Mouse (Mus musculus): ENCODE measurements around the gene Wdfy2.

- TF ChIP-seq CTCF (conservative IDR thresholded peaks at IDR 0.05; ENCODE audit: insufficient read depth, insufficient read length, low read depth, low read length): no peak
- TF ChIP-seq POLR2A (IDR thresholded peaks at IDR 0.05; ENCODE audit: low read depth, low read length): no peak
These were observed 41.4 kb downstream of the Wdfy2 start for GRCm38 (mm10) chr14:62878634-62879430.

All from kidney, adult 2 months (tissue).